In the genomic region with DNA sequence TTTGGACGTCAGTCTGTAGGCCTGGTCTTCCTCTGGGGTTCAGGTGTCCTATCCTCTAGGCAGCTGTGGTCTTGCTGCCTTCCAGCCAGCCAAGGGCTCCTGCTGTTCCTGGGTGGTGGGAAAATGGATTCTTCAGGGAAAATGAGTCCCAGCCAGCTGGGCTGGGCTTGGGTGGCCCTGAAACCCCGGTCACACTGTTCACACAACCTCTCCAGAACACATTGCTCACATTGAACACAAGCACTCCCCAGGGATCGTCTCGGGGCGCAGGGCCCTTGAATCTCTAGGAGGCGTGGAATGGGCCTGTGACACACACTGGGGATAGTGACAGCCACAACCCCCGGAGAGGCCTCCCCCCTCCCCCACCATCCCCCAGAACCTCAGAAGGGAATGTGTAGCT, we compare ENCODE assay signal across 14 mouse cellular contexts. TPM values are rescaled to one million over a fixed set of nuclear protein-coding genes. Genes with fewer than 3 reads are reported as not detected.
DNase-seq lines count a peak whose midpoint lies in the region; ATAC-seq and TF ChIP-seq lines count a peak whose summit lies in the region.
"Had no signal": no experiment of that assay in that cellular context is flagged by ENCODE, and none has a peak within 500 bp of the region (broad histone marks: within the 10 kb centered on the region; RNA-seq: fewer than 3 reads in every experiment).

No protein-coding gene starts in this region.

- no peak for ATAC-seq in midbrain, embryonic 14.5 days (ENCODE audit: low FRiP score, low TSS enrichment)

- H3K4me2 ChIP-seq in midbrain, embryonic 14.5 days (ENCODE audit: low read length): no peak overlapping the region
- H3K4me2 ChIP-seq: liver, embryonic 13.5 days; midbrain, embryonic 11.5 days; neural tube, embryonic 13.5 days had no signal

- no peak overlapping the region for H3K9ac ChIP-seq in midbrain, embryonic 14.5 days (replicated peaks; ENCODE audit: low read length)
- H3K9ac ChIP-seq: liver, embryonic 13.5 days; neural tube, embryonic 13.5 days had no signal

- WGBS in spleen, adult 2 months: 72% methylated on average over 7 of the region's 7 CpGs
- 79% methylated on average over 7 of the region's 7 CpGs for WGBS in midbrain, embryonic 14.5 days

- no peak for TF ChIP-seq POLR2A in spleen, adult 2 months (IDR thresholded peaks at IDR 0.05; ENCODE audit: low read depth, low read length)

- DNase-seq in gastrocnemius, adult 2 months: peak; percentile 69
- no peak for DNase-seq in gastrocnemius, postnatal 4 days (ENCODE audit: low spot score in 2 of 2)
- DNase-seq in spleen, adult 2 months (ENCODE audit: low read depth in 1 of 2, low spot score in 2 of 2): no peak
- DNase-seq in spleen, postnatal 14 days (ENCODE audit: low spot score in 2 of 2): no peak
- peak; percentile 58 for DNase-seq in kidney, postnatal 14 days
- DNase-seq in layer of hippocampus, adult 11-12 months (ENCODE audit: low spot score): no peak
- DNase-seq in midbrain, embryonic 14.5 days: no peak
- DNase-seq in T-cell, adult 2 months (ENCODE audit: low spot score): no peak
- DNase-seq: liver, embryonic 13.5 days; right cerebral cortex, postnatal 14 days; thymus, adult 2 months had no signal

- peak overlapping the region; percentile 53 for H3K27ac ChIP-seq in gastrocnemius, adult 2 months
- H3K27ac ChIP-seq in spleen, adult 2 months (ENCODE audit: insufficient read depth, low read length): peak overlapping the region; percentile 94
- H3K27ac ChIP-seq in midbrain, embryonic 14.5 days (replicated peaks; ENCODE audit: low read depth, low read length): no peak overlapping the region
- H3K27ac ChIP-seq: hindbrain, embryonic 10.5 days; liver, embryonic 13.5 days; neural tube, embryonic 13.5 days had no signal

- H3K4me3 ChIP-seq in gastrocnemius, adult 2 months: no peak overlapping the region
- no peak overlapping the region for H3K4me3 ChIP-seq in spleen, adult 2 months (ENCODE audit: extremely low read depth, insufficient read depth, insufficient read length)
- no peak overlapping the region for H3K4me3 ChIP-seq in midbrain, embryonic 14.5 days (replicated peaks; ENCODE audit: low read depth, low read length)
- H3K4me3 ChIP-seq: hindbrain, embryonic 10.5 days; liver, embryonic 13.5 days; neural tube, embryonic 13.5 days had no signal

- intact Hi-C loops in gastrocnemius, adult 2 months (cut with DNase I): no loop called here

- H3K36me3 ChIP-seq in spleen, adult 2 months (ENCODE audit: control insufficient read depth, insufficient read depth, low read length): no peaks in the 10 kb centered on the region
- no peaks in the 10 kb centered on the region for H3K36me3 ChIP-seq in midbrain, embryonic 14.5 days (ENCODE audit: control insufficient read depth, insufficient read depth, low read length)
- H3K36me3 ChIP-seq: hindbrain, embryonic 10.5 days; liver, embryonic 13.5 days; neural tube, embryonic 13.5 days had no signal

- no peaks in the 10 kb centered on the region for H3K27me3 ChIP-seq in spleen, adult 2 months (ENCODE audit: control insufficient read depth, insufficient read depth, low read length)
- no peaks in the 10 kb centered on the region for H3K27me3 ChIP-seq in midbrain, embryonic 14.5 days (ENCODE audit: control insufficient read depth, insufficient read depth, low read length)

- peaks cover 22% of the 10 kb centered on the region; the same call in 1 of the 2 replicates for H3K4me1 ChIP-seq in spleen, adult 2 months (ENCODE audit: control insufficient read depth, insufficient read depth, insufficient read length)
- H3K4me1 ChIP-seq in midbrain, embryonic 14.5 days (ENCODE audit: control insufficient read depth, insufficient read depth, low read length): peaks cover 4% of the 10 kb centered on the region; the same call in 1 of the 2 replicates

- H3K9me3 ChIP-seq in midbrain, embryonic 14.5 days (ENCODE audit: control insufficient read depth, low read length): no peaks in the 10 kb centered on the region
- H3K9me3 ChIP-seq: hindbrain, embryonic 10.5 days; liver, embryonic 13.5 days; neural tube, embryonic 13.5 days had no signal

- no peak for TF ChIP-seq CTCF in gastrocnemius, adult 2 months (IDR thresholded peaks at IDR 0.05)
- no peak for TF ChIP-seq CTCF in spleen, adult 2 months (IDR thresholded peaks at IDR 0.05; ENCODE audit: extremely low read depth, insufficient read depth, insufficient read length, insufficient replicate concordance)

RNA-seq across cellular contexts. Expression of gene Plekhg3, which starts 23.2 kb away (rescaled TPM):
- 1 to 10 TPM; 5.3 to 6.1 TPM for total RNA-seq in gastrocnemius, adult 2 months (2021)
- total RNA-seq in gastrocnemius, postnatal 4 days (2021): 10 to 100 TPM; 23.2 to 27.6 TPM
- 15.3 and 17.3 TPM in 2 replicates for polyA plus RNA-seq in spleen, adult 2 months (2012; rRNA removed)
- polyA plus RNA-seq in midbrain, embryonic 14.5 days (2014; fragmentation: Nextera tagmentation; extraction: Ambion mirVana): 0.20 and 1.1 TPM in 2 replicates

Comparison
In these comparisons a context has a peak if more than half of its experiments do, and no peak if none do; other contexts are left out.
1. DNase-seq: peak in gastrocnemius, adult 2 months (single experiment) and kidney, postnatal 14 days (single experiment); none in gastrocnemius, postnatal 4 days (0 of 2), spleen, adult 2 months (0 of 2), spleen, postnatal 14 days (0 of 2), layer of hippocampus, adult 11-12 months (single experiment), midbrain, embryonic 14.5 days (single experiment) and T-cell, adult 2 months (single experiment).